Mouse (Mus musculus) kidney, postnatal 14 days (tissue): ENCODE results near the gene Tgif2.
A peak's percentile ranks its signal among the peaks of the same experiment; 100 is the strongest.
"Not testable (repeated sequence)": the region's sequence is repeated elsewhere in the genome, so short reads cannot be mapped to it uniquely, and the experiment has no call there.

Experiments used
- DNase-seq: peaks from one replicate; pipeline ENCODE4 v3.0.0; 2022; ENCODE audit warnings: mixed read lengths

The Tgif2 gene

GRCm38 (mm10) chr2:156877726-156878125 lies 37.9 kb downstream of the Tgif2 start:
- DNase-seq, result peak; percentile 24

GRCm38 (mm10) chr2:156879541-156879940 lies 39.7 kb downstream of the Tgif2 start:
- no peak for DNase-seq

- no peak for DNase-seq
These were observed 42.7 kb downstream of the Tgif2 start for GRCm38 (mm10) chr2:156882431-156883001.

GRCm38 (mm10) chr2:156884396-156885211 lies 44.8 kb downstream of the Tgif2 start:
- no peak for DNase-seq

GRCm38 (mm10) chr2:156885666-156886065 lies 45.9 kb downstream of the Tgif2 start:
- DNase-seq, result not testable (repeated sequence)

- DNase-seq, result no peak
These were observed 46.4 kb downstream of the Tgif2 start for GRCm38 (mm10) chr2:156886084-156886631.

- no peak for DNase-seq
These were observed 47.2 kb downstream of the Tgif2 start, which contains the start of gene Sla2 for GRCm38 (mm10) chr2:156887017-156887416. TSS of gene Sla2 (minus strand) at chr2:156887192.

GRCm38 (mm10) chr2:156888490-156888889 lies 48.7 kb downstream of the Tgif2 start:
- no peak for DNase-seq

GRCm38 (mm10) chr2:156892240-156892639 lies 52.4 kb downstream of the Tgif2 start:
- no peak for DNase-seq

GRCm38 (mm10) chr2:156892821-156893220 lies 53.0 kb downstream of the Tgif2 start:
- no peak for DNase-seq

- DNase-seq, result no peak
These were observed 54.9 kb downstream of the Tgif2 start for GRCm38 (mm10) chr2:156894496-156895265.

GRCm38 (mm10) chr2:156896384-156896914 lies 56.6 kb downstream of the Tgif2 start:
- no peak for DNase-seq

GRCm38 (mm10) chr2:156897034-156897433 lies 57.2 kb downstream of the Tgif2 start:
- no peak for DNase-seq

GRCm38 (mm10) chr2:156898374-156898773 lies 58.6 kb downstream of the Tgif2 start:
- no peak for DNase-seq

GRCm38 (mm10) chr2:156899184-156899583 lies 59.4 kb downstream of the Tgif2 start:
- no peak for DNase-seq

GRCm38 (mm10) chr2:156901344-156901743 lies 61.5 kb downstream of the Tgif2 start:
- DNase-seq, result no peak

GRCm38 (mm10) chr2:156901883-156902282 lies 62.1 kb downstream of the Tgif2 start:
- no peak for DNase-seq

GRCm38 (mm10) chr2:156902411-156902810 lies 62.6 kb downstream of the Tgif2 start:
- not testable (repeated sequence) for DNase-seq

GRCm38 (mm10) chr2:156903367-156903766 lies 63.6 kb downstream of the Tgif2 start:
- no peak for DNase-seq
